Mouse (Mus musculus) heart, postnatal 0 days (tissue): ENCODE results near the gene Fryl.

Experiments used
- CTCF ChIP-seq: IDR thresholded peaks from 2 replicates; pipeline ENCODE4 v1.5.1; 2016; ENCODE audit warnings: antibody characterized with exemption, control low read depth, low read depth
- EP300 ChIP-seq: IDR thresholded peaks from 2 replicates; pipeline ENCODE4 v1.6.1; 2016; ENCODE audit warnings: antibody characterized with exemption, low read depth

- TF ChIP-seq CTCF, result no peak
- TF ChIP-seq EP300, result no peak
Measured at GRCm38 (mm10) chr5:72975996-72976395, 280.4 kb downstream of the Fryl start.
